Mouse (Mus musculus): ENCODE measurements around the gene Lrrn4cl. TPM values are rescaled to one million over a fixed set of nuclear protein-coding genes. Genes with fewer than 3 reads are reported as not detected.

Lrrn4cl gene
- polyA plus RNA-seq, 1 experiment from 2014 or later = 0.10 TPM

DNA sequence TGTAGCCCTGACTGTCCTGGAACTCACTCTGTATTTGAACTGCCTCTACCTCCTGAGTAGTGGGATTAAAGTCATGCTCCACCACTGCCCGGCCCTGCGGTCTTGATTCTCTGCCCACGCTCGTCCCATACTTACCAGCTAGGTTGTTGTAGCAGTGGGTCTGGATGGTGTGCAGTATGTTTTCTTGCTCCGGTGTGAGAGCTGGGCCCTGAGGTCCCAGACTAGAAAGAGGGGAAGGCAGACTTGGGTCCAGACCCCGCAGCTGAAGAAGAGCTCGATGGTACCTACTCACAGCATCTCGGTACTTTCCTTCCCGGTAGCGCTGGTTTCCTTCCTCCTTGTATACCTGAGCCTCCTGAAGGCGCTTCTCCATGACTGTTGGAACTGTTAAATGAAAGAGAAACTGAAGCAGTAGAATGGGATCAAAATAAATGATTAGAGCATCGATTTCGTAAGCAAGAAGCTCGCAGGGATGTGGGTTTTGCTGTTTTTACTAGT, 32.2 kb upstream of the Lrrn4cl start:
- DNase-seq (ENCODE audit: low spot score) = no peak
- WGBS = 34% methylated on average over 14 of the region's 14 CpGs

DNA sequence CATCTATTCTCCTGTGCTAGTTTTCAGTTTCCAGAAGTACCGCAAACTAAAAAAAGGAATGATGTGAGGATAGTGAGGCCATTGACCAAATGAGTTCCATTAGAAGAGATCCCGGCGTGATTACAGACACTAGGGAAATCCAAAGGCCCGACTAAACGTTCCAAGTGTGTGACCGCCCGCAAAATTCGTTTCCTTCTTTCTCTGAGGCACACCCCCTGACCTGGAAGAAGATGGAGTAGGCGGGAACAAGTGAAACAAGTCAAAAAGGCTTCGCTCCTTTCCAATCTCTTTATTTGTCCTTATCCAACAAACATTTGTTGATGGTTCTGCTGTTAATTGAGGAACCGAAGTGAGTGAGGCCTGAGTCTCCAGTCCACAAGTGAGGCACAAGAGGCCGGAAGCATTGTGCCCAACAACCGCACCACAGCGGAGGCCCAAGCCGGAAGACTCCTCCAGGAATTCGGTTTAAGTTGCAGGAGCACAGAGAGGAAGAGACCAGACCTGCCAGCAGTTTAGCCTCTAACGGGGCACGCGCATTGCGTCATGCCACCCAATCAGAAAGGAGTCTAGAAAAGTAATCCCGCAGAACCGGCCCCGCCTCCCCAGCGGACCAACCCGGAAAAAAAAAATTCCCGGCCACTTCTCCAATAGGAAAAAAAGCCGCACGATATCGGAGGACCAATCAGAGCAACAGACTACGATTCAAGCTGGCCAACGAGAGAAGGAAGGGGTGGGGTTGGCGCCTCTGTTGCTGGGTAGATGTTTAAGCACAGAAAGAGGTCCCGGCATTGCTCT, 31.6 kb upstream of the Lrrn4cl start, which contains the start of gene Ttc9c:
Gene Ttc9c, minus strand, starts transcription at position 533 of the 795 bp plus-strand sequence.
- Histone ChIP-seq H3K4me2 (ENCODE audit: low read depth, low read length) (peak within 1 kb of the TSS; percentile 83), H3K4me1 (ENCODE audit: control insufficient read depth, insufficient read depth, low read length) (no peaks in the 10 kb centered on the region; the same call in 1 of the 2 replicates), H3K36me3 (replicated peaks; ENCODE audit: control insufficient read depth, insufficient read depth, low read depth, low read length) (peaks cover 4% of the 10 kb centered on the region; the same call in 1 of the 2 replicates), H3K4me3 (ENCODE audit: low read depth, low read length) (peak within 1 kb of the TSS; percentile 99), H3K9me3 (replicated peaks; ENCODE audit: control insufficient read depth, low read length) (no peaks in the 10 kb centered on the region), H3K27ac (replicated peaks; ENCODE audit: low read depth, low read length) (peak within 1 kb of the TSS; percentile 98), H3K27me3 (ENCODE audit: control insufficient read depth, insufficient read depth, low read length) (no peaks in the 10 kb centered on the region), H3K9ac (replicated peaks; ENCODE audit: low read length) (peak within 1 kb of the TSS; percentile 96)
- ATAC-seq (replicated peaks; ENCODE audit: insufficient number of reproducible peaks, low FRiP score, low TSS enrichment, low read depth) (peak; percentile 93), DNase-seq (ENCODE audit: low spot score) (peak; percentile 100)
- WGBS = under 1% methylated on average over 33 of the region's 33 CpGs

More for the DNA sequence above, 32.2 kb upstream of the Lrrn4cl start:
- Histone ChIP-seq H3K36me3 (replicated peaks; ENCODE audit: control insufficient read depth, insufficient read depth, low read depth, low read length) (peaks cover 9% of the 10 kb centered on the region; the same call in 1 of the 2 replicates), H3K4me1 (ENCODE audit: control insufficient read depth, insufficient read depth, low read length) (no peaks in the 10 kb centered on the region; the same call in 1 of the 2 replicates), H3K27ac (replicated peaks; ENCODE audit: low read depth, low read length) (peak overlapping the region; percentile 75; the same call in 1 of the 2 replicates), H3K4me2 (ENCODE audit: low read depth, low read length) (peak overlapping the region; percentile 82), H3K9ac (replicated peaks; ENCODE audit: low read length) (peak overlapping the region; percentile 77), H3K9me3 (replicated peaks; ENCODE audit: control insufficient read depth, low read length) (no peaks in the 10 kb centered on the region), H3K27me3 (ENCODE audit: control insufficient read depth, insufficient read depth, low read length) (no peaks in the 10 kb centered on the region), H3K4me3 (ENCODE audit: low read depth, low read length) (peak overlapping the region; percentile 99)
- no peak for ATAC-seq (replicated peaks; ENCODE audit: insufficient number of reproducible peaks, low FRiP score, low TSS enrichment, low read depth)

DNA sequence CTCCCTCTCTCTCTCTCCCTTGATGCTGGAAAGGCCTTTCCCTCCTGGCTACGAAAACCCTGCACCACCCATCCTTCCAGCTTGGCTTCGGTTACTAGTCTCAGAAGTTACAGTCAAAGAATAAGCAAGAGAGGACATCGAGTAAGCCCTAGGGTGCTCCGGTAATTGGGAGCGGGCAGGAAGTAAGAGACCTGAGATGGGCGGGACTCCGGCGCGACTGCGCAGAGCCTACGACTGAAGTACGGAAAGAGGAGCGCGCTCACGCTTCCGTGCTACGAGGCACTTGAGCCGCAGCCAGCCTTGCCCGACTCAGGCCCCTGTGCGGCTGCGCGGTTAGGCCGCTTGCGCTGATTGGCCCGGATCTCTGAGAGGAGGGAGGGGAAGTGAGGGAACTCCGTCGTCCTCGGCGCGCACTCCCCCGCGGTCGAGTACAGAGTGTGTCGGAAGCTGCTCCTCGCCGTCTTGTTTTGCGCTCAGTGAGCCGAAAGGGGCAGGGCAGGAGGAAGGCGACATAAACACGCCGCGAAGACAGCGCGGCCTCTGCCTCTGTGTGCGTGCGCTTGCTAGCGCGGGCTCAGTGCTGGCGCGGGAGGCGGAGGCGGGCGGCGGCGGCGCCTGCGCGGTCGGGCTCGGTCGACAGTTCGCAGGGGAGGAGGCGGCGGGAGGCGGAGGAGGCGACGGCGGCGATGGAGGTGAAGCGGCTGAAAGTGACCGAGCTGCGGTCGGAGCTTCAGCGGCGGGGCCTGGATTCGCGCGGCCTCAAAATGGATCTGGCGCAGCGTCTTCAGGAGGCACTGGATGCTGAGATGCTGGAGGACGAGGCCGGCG, 30.8 kb upstream of the Lrrn4cl start, which contains the start of gene Hnrnpul2:
Gene Hnrnpul2, plus strand, starts transcription at position 415 of the 828 bp plus-strand sequence.
- no peaks in the 10 kb centered on the region; the same call in 1 of the 2 replicates for H3K4me1 ChIP-seq (ENCODE audit: control insufficient read depth, insufficient read depth, low read length)
- H3K36me3 ChIP-seq (replicated peaks; ENCODE audit: control insufficient read depth, insufficient read depth, low read depth, low read length) = peaks cover 11% of the 10 kb centered on the region
- DNase-seq (ENCODE audit: low spot score) (peak; percentile 98), ATAC-seq (replicated peaks; ENCODE audit: insufficient number of reproducible peaks, low FRiP score, low TSS enrichment, low read depth) (peak; percentile 97)
- peak within 1 kb of the TSS; percentile 96 for H3K9ac ChIP-seq (replicated peaks; ENCODE audit: low read length)
- peak within 1 kb of the TSS; percentile 98 for H3K27ac ChIP-seq (replicated peaks; ENCODE audit: low read depth, low read length)
- under 1% methylated on average over 80 of the region's 83 CpGs for WGBS
- H3K4me2 ChIP-seq (ENCODE audit: low read depth, low read length) = peak within 1 kb of the TSS; percentile 83
- no peaks in the 10 kb centered on the region for H3K27me3 ChIP-seq (ENCODE audit: control insufficient read depth, insufficient read depth, low read length)
- H3K9me3 ChIP-seq (replicated peaks; ENCODE audit: control insufficient read depth, low read length) = no peaks in the 10 kb centered on the region
- H3K4me3 ChIP-seq (ENCODE audit: low read depth, low read length) = peak within 1 kb of the TSS; percentile 99

DNA sequence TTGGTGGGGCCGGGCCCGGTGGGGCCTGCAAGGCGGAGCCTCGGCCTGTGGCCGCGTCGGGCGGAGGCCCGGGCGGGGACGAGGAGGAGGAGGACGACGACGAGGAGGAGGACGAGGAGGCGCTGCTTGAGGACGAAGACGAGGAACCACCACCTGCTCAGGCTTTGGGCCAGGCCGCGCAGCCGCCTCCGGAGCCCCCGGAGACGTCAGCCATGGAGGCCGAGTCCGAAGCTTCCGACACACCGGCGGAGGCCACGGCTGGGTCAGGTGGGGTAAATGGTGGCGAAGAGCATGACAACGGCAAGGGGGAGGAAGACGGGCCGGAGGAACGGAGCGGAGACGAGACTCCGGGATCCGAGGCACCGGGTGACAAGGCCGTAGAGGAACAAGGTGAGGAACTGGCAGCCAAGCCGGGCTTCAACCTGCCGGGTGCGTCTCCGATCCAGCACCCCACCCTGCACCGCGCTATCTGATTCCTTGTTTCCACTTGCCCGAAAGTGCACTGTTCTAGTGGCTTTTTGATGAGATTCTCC, 30.1 kb upstream of the Lrrn4cl start:
- under 1% methylated on average over 48 of the region's 48 CpGs for WGBS
- ATAC-seq (replicated peaks; ENCODE audit: insufficient number of reproducible peaks, low FRiP score, low TSS enrichment, low read depth) (no peak), DNase-seq (ENCODE audit: low spot score) (no peak)
- H3K27me3 ChIP-seq (ENCODE audit: control insufficient read depth, insufficient read depth, low read length) = no peaks in the 10 kb centered on the region
- H3K4me2 ChIP-seq (ENCODE audit: low read depth, low read length) = peak overlapping the region; percentile 83
- no peaks in the 10 kb centered on the region for H3K9me3 ChIP-seq (replicated peaks; ENCODE audit: control insufficient read depth, low read length)
- H3K4me3 ChIP-seq (ENCODE audit: low read depth, low read length) = peak overlapping the region; percentile 99
- no peaks in the 10 kb centered on the region; the same call in 1 of the 2 replicates for H3K4me1 ChIP-seq (ENCODE audit: control insufficient read depth, insufficient read depth, low read length)
- peak overlapping the region; percentile 98 for H3K27ac ChIP-seq (replicated peaks; ENCODE audit: low read depth, low read length)
- H3K9ac ChIP-seq (replicated peaks; ENCODE audit: low read length) = peak overlapping the region; percentile 96
- H3K36me3 ChIP-seq (replicated peaks; ENCODE audit: control insufficient read depth, insufficient read depth, low read depth, low read length) = peaks cover 14% of the 10 kb centered on the region

DNA sequence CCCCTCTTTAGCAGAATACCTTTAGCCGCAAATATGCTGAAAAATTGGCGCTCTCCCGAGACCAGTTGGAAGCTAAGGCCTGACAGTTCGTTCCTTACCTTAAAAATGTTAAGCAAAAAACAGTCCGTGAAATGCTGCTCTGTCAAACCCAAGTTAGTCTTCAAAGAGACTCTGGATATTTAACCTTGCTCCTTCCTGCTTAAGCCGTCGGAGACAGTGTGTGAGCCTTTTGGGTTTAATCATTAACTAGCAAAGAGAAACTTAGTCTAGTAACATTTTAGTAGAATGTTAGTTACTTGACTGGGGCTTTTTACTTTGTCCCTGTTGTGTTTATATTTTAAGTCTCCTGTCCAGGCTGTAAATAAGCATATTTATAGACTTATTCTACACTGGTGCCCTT, 29.4 kb upstream of the Lrrn4cl start:
- Histone ChIP-seq H3K4me2 (ENCODE audit: low read depth, low read length) (peak overlapping the region; percentile 83), H3K9me3 (replicated peaks; ENCODE audit: control insufficient read depth, low read length) (no peaks in the 10 kb centered on the region), H3K36me3 (replicated peaks; ENCODE audit: control insufficient read depth, insufficient read depth, low read depth, low read length) (peaks cover 17% of the 10 kb centered on the region), H3K27ac (replicated peaks; ENCODE audit: low read depth, low read length) (no peak overlapping the region), H3K9ac (replicated peaks; ENCODE audit: low read length) (peak overlapping the region; percentile 96), H3K27me3 (ENCODE audit: control insufficient read depth, insufficient read depth, low read length) (no peaks in the 10 kb centered on the region), H3K4me1 (ENCODE audit: control insufficient read depth, insufficient read depth, low read length) (no peaks in the 10 kb centered on the region; the same call in 1 of the 2 replicates), H3K4me3 (ENCODE audit: low read depth, low read length) (peak overlapping the region; percentile 99)
- WGBS = 2% methylated on average over 7 of the region's 7 CpGs
- no peak for DNase-seq (ENCODE audit: low spot score)
- no peak for ATAC-seq (replicated peaks; ENCODE audit: insufficient number of reproducible peaks, low FRiP score, low TSS enrichment, low read depth)

DNA sequence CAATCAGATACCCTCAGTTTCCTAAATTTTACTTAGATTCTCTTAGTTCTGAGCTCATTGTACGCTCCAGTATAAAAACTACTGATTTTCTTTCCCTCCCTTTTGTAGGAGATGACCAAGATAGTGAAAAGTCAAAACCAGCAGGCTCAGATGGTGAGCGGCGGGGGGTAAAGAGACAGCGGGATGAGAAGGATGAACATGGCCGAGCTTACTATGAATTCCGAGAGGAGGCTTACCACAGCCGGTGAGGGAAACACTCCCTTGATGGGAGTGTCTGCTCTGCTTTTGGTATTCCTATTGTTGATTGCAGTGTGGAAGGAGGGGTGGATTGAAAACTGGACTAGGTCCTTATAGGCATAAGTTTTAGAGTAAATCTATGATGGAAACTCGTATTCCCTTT, 27.9 kb upstream of the Lrrn4cl start:
- WGBS = 85% methylated on average over 8 of the region's 8 CpGs
- ATAC-seq (replicated peaks; ENCODE audit: insufficient number of reproducible peaks, low FRiP score, low TSS enrichment, low read depth) (no peak), DNase-seq (ENCODE audit: low spot score) (no peak)
- Histone ChIP-seq H3K9ac (replicated peaks; ENCODE audit: low read length) (no peak overlapping the region; the same call in 1 of the 2 replicates), H3K36me3 (replicated peaks; ENCODE audit: control insufficient read depth, insufficient read depth, low read depth, low read length) (peaks cover 18% of the 10 kb centered on the region), H3K4me2 (ENCODE audit: low read depth, low read length) (peak overlapping the region; percentile 83), H3K27me3 (ENCODE audit: control insufficient read depth, insufficient read depth, low read length) (no peaks in the 10 kb centered on the region), H3K9me3 (replicated peaks; ENCODE audit: control insufficient read depth, low read length) (no peaks in the 10 kb centered on the region), H3K27ac (replicated peaks; ENCODE audit: low read depth, low read length) (no peak overlapping the region), H3K4me3 (ENCODE audit: low read depth, low read length) (peak overlapping the region; percentile 9), H3K4me1 (ENCODE audit: control insufficient read depth, insufficient read depth, low read length) (no peaks in the 10 kb centered on the region)

DNA sequence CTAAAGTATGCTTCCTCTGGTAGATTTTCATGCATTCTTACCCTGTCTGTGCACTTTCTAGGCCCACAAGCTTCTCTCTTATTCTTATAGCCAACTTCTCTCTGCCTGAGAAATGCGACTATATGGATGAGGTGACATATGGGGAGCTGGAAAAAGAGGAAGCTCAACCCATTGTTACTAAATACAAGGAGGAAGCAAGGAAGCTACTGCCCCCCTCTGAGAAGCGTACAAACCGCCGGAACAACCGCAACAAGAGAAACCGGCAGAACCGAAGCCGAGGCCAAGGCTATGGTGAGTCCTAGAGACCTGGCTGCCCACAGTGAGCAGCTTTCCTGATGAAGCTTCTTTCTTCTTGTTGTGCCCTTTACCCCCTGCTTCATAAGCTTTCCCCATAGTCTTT, 20.9 kb upstream of the Lrrn4cl start, which contains the start of gene AC129217.1:
Gene AC129217.1, plus strand, starts transcription at position 114 of the 400 bp plus-strand sequence.
- Histone ChIP-seq H3K9me3 (replicated peaks; ENCODE audit: control insufficient read depth, low read length) (no peaks in the 10 kb centered on the region), H3K4me3 (ENCODE audit: low read depth, low read length) (no peak within 1 kb of the TSS), H3K27ac (replicated peaks; ENCODE audit: low read depth, low read length) (no peak within 1 kb of the TSS), H3K4me2 (ENCODE audit: low read depth, low read length) (no peak within 1 kb of the TSS), H3K27me3 (ENCODE audit: control insufficient read depth, insufficient read depth, low read length) (no peaks in the 10 kb centered on the region), H3K9ac (replicated peaks; ENCODE audit: low read length) (no peak within 1 kb of the TSS), H3K4me1 (ENCODE audit: control insufficient read depth, insufficient read depth, low read length) (no peaks in the 10 kb centered on the region), H3K36me3 (replicated peaks; ENCODE audit: control insufficient read depth, insufficient read depth, low read depth, low read length) (peaks cover 48% of the 10 kb centered on the region)
- DNase-seq (ENCODE audit: low spot score) (no peak), ATAC-seq (replicated peaks; ENCODE audit: insufficient number of reproducible peaks, low FRiP score, low TSS enrichment, low read depth) (no peak)
- 89% methylated on average over 8 of the region's 8 CpGs for WGBS

All from embryonic facial prominence, embryonic 11.5 days (tissue).